Mouse (Mus musculus) bone marrow macrophage, adult 2 months (primary cell): Measurements from ENCODE around the gene Lenep.

Experiments
- CTCF ChIP-seq: IDR thresholded peaks from 2 replicates; pipeline ENCODE4 v1.5.1; 2012; ENCODE audit warnings: low read depth, mild to moderate bottlenecking, low read length, moderate library complexity
- POLR2A ChIP-seq: IDR thresholded peaks from 2 replicates; pipeline ENCODE4 v1.6.1; 2012; ENCODE audit warnings: mild to moderate bottlenecking, low read depth, low read length, borderline replicate concordance

GRCm38 (mm10) chr3:89440691-89441090, 38.1 kb upstream of the Lenep start:
- TF ChIP-seq CTCF: no peak
- TF ChIP-seq POLR2A: no peak
